Mouse (Mus musculus) heart, adult 2 months (tissue): Measurements from ENCODE around the gene Med28.

ENCODE experiments used
- CTCF ChIP-seq: fragments of 200-600 bp; IDR thresholded peaks from 2 replicates; pipeline ENCODE4 v1.8.1; 2022; ENCODE audit warnings: antibody characterized with exemption, mild to moderate bottlenecking, moderate library complexity
- EP300 ChIP-seq: fragments of 200-500 bp; IDR thresholded peaks from 2 replicates; pipeline ENCODE4 v1.6.1; 2011; ENCODE audit warnings: low read depth, low read length, control low read depth; ENCODE audit not compliant: insufficient read depth
- POLR2A ChIP-seq: fragments of 200-500 bp; IDR thresholded peaks from 2 replicates; pipeline ENCODE4 v1.6.1; 2011; ENCODE audit warnings: mild to moderate bottlenecking, low read depth, low read length, control low read depth; ENCODE audit not compliant: insufficient read depth

GRCm38 (mm10) chr5:45521601-45522000 is 1.6 kb downstream of the Med28 start:
- TF ChIP-seq CTCF (no peak), EP300 (no peak), POLR2A (no peak)
